Mouse (Mus musculus): ENCODE data around the gene Lrrc10b. TPM values are rescaled to one million over a fixed set of nuclear protein-coding genes. Genes with fewer than 3 reads are reported as not detected.

The Lrrc10b gene
- polyA plus RNA-seq, 1 experiment from 2014 or later, result 0.13 TPM

DNA sequence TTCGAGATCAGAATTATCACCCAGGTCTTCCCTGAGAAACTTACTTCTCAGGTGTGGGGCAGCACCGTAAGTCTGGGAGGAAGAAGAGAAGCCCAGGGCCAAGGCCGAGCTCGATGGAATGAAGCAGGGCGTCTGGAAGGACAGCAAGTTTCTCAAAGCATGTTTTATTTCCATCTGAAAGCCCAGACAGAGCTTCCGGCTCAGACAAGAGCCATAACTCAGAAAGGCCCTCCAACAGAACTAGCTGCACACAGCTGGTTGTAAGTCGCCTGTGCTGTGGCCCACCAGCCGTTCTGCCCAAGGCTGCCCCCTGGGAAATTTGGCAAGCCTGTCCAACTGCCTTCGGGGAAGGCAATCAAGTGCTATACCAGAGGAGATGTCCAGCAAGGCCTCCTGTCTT is 29.8 kb downstream of the Lrrc10b start:
- Histone ChIP-seq H3K27ac (replicated peaks; ENCODE audit: low read depth, low read length) (no peak overlapping the region), H3K4me1 (ENCODE audit: control insufficient read depth, insufficient read depth, low read length) (peaks cover 10% of the 10 kb centered on the region), H3K4me2 (ENCODE audit: low read depth, low read length) (no peak overlapping the region), H3K4me3 (ENCODE audit: low read depth, low read length) (no peak overlapping the region), H3K9ac (replicated peaks; ENCODE audit: low read length) (no peak overlapping the region), H3K9me3 (replicated peaks; ENCODE audit: control insufficient read depth, low read length) (no peaks in the 10 kb centered on the region), H3K27me3 (ENCODE audit: control insufficient read depth, insufficient read depth, low read length) (peaks cover 4% of the 10 kb centered on the region; the same call in 1 of the 2 replicates), H3K36me3 (replicated peaks; ENCODE audit: control insufficient read depth, insufficient read depth, low read depth, low read length) (no peaks in the 10 kb centered on the region)
- no peak for DNase-seq (ENCODE audit: low spot score)
- 75% methylated on average over 9 of the region's 9 CpGs for WGBS
- ATAC-seq (replicated peaks; ENCODE audit: insufficient number of reproducible peaks, low FRiP score, low TSS enrichment, low read depth), result no peak

DNA sequence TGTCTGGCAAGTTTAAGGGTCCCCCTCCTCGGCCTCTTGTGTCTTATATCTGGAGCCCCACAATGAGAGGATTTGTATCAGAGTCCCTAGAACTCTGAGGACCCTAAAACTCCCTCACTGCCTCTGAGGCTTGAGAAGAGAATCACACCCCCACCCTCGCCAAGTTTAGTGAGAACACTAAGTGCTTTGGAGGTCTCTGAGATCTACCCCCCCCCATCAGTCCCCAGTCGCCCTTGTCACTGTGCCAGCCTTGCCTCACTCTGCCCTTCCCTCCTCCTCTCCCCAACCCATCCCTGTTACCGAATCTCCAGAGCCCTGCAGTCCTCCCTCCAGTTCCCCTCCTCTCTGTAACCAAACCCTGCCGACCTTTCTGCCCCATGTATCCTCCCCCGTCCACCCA is 30.5 kb downstream of the Lrrc10b start:
- peaks cover 4% of the 10 kb centered on the region; the same call in 1 of the 2 replicates for H3K27me3 ChIP-seq (ENCODE audit: control insufficient read depth, insufficient read depth, low read length)
- H3K4me2 ChIP-seq (ENCODE audit: low read depth, low read length), result no peak overlapping the region
- H3K4me1 ChIP-seq (ENCODE audit: control insufficient read depth, insufficient read depth, low read length), result peaks cover 12% of the 10 kb centered on the region
- H3K4me3 ChIP-seq (ENCODE audit: low read depth, low read length), result no peak overlapping the region
- no peak overlapping the region for H3K27ac ChIP-seq (replicated peaks; ENCODE audit: low read depth, low read length)
- no peaks in the 10 kb centered on the region for H3K9me3 ChIP-seq (replicated peaks; ENCODE audit: control insufficient read depth, low read length)
- no peak for ATAC-seq (replicated peaks; ENCODE audit: insufficient number of reproducible peaks, low FRiP score, low TSS enrichment, low read depth)
- no peaks in the 10 kb centered on the region for H3K36me3 ChIP-seq (replicated peaks; ENCODE audit: control insufficient read depth, insufficient read depth, low read depth, low read length)
- no peak for DNase-seq (ENCODE audit: low spot score)
- H3K9ac ChIP-seq (replicated peaks; ENCODE audit: low read length), result no peak overlapping the region
- 39% methylated on average over 6 of the region's 6 CpGs for WGBS

DNA sequence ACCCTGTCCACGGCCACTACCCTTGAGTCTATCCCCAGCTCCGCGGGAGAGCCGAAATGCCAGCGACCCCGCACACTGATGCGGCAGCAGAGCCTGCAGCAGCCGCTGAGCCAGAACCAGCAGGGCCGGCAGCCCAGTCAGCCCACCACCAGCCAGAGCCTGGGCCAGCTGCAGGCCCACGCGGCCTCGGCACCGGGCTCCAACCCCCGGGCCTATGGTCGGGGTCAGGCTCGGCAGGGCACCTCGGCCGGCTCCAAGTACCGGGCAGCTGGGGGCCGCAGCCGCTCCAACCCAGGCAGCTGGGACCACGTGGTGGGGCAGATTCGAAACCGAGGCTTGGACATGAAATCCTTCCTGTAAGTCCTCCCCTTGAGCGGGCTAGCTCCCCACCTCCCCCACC is 31.0 kb downstream of the Lrrc10b start:
- DNase-seq (ENCODE audit: low spot score), result no peak
- no peak overlapping the region for H3K4me3 ChIP-seq (ENCODE audit: low read depth, low read length)
- H3K9ac ChIP-seq (replicated peaks; ENCODE audit: low read length), result no peak overlapping the region; the same call in 1 of the 2 replicates
- no peaks in the 10 kb centered on the region for H3K36me3 ChIP-seq (replicated peaks; ENCODE audit: control insufficient read depth, insufficient read depth, low read depth, low read length)
- no peak overlapping the region for H3K27ac ChIP-seq (replicated peaks; ENCODE audit: low read depth, low read length)
- no peaks in the 10 kb centered on the region for H3K9me3 ChIP-seq (replicated peaks; ENCODE audit: control insufficient read depth, low read length)
- no peak for ATAC-seq (replicated peaks; ENCODE audit: insufficient number of reproducible peaks, low FRiP score, low TSS enrichment, low read depth)
- peaks cover 12% of the 10 kb centered on the region for H3K4me1 ChIP-seq (ENCODE audit: control insufficient read depth, insufficient read depth, low read length)
- WGBS, result 28% methylated on average over 25 of the region's 25 CpGs
- peaks cover 4% of the 10 kb centered on the region; the same call in 1 of the 2 replicates for H3K27me3 ChIP-seq (ENCODE audit: control insufficient read depth, insufficient read depth, low read length)
- H3K4me2 ChIP-seq (ENCODE audit: low read depth, low read length), result no peak overlapping the region

DNA sequence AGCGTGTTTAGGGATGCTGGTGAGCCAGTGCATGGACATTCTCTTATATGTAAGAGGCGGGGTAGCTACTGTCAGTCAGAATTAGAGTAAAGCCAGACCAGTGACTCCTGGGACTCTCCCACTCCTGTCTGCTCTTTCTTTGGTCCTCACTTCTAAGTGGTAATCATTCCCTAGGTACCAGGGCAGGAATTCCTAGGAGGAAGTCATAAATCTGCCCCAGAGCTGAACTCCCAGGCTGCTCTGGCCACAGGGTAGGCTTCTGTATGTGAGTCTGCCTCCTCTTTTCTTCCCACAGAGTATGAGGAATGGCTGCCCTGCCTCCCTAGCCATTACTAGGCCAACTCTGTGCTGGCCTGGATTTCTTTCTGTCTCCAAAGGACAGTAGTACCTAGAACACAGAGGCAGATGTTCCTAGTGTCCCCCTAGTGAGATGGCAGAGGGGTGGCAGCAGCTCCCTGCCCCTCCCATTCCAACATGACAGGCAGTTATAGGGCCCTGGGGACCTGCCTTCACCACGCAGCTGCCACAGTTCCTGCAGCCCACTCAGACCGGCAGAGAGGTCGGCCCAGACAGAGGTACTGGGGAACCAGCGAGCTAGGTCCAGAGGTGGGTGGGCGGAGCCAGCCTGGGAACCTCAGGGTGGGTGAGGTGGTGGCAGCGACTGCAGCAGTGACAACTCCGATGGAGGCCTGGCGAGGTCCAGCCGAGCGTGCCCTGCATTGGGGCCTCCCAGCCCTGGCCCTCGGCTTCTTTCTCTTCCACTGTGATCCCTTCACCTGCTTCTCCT is 31.6 kb downstream of the Lrrc10b start:
- Histone ChIP-seq H3K36me3 (replicated peaks; ENCODE audit: control insufficient read depth, insufficient read depth, low read depth, low read length) (no peaks in the 10 kb centered on the region), H3K27me3 (ENCODE audit: control insufficient read depth, insufficient read depth, low read length) (peaks cover 4% of the 10 kb centered on the region; the same call in 1 of the 2 replicates), H3K9ac (replicated peaks; ENCODE audit: low read length) (no peak overlapping the region; the same call in 1 of the 2 replicates), H3K27ac (replicated peaks; ENCODE audit: low read depth, low read length) (no peak overlapping the region), H3K4me2 (ENCODE audit: low read depth, low read length) (no peak overlapping the region), H3K4me3 (ENCODE audit: low read depth, low read length) (no peak overlapping the region), H3K9me3 (replicated peaks; ENCODE audit: control insufficient read depth, low read length) (no peaks in the 10 kb centered on the region), H3K4me1 (ENCODE audit: control insufficient read depth, insufficient read depth, low read length) (peaks cover 12% of the 10 kb centered on the region)
- no peak for DNase-seq (ENCODE audit: low spot score)
- 37% methylated on average over 13 of the region's 13 CpGs for whole genome bisulfite sequencing
- no peak for ATAC-seq (replicated peaks; ENCODE audit: insufficient number of reproducible peaks, low FRiP score, low TSS enrichment, low read depth)

DNA sequence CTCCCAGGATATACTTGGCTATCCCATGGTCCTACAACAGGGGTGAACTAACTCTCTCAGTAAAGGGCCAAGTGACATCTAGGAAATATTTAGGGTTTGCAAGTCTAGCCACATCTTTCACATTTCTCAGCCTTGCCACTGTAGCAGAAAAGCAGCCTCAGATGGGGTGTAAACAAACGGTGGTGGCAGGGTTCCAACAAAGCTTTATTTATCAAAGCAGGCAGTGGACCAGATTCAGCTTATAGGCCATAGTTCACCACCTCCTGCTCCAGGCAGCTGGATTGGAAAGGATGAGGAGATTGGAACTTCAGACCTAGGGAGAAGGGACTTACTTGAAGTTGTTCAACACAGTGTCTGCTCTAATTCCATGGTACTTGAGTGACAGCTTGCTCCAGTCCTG is 32.5 kb downstream of the Lrrc10b start:
- H3K4me2 ChIP-seq (ENCODE audit: low read depth, low read length), result no peak overlapping the region
- H3K4me1 ChIP-seq (ENCODE audit: control insufficient read depth, insufficient read depth, low read length), result peaks cover 12% of the 10 kb centered on the region
- DNase-seq (ENCODE audit: low spot score), result no peak
- H3K27ac ChIP-seq (replicated peaks; ENCODE audit: low read depth, low read length), result no peak overlapping the region
- WGBS, result 59% methylated on average over 1 of the region's 1 CpGs
- no peaks in the 10 kb centered on the region for H3K36me3 ChIP-seq (replicated peaks; ENCODE audit: control insufficient read depth, insufficient read depth, low read depth, low read length)
- H3K9me3 ChIP-seq (replicated peaks; ENCODE audit: control insufficient read depth, low read length), result no peaks in the 10 kb centered on the region
- no peak overlapping the region for H3K9ac ChIP-seq (replicated peaks; ENCODE audit: low read length)
- no peak for ATAC-seq (replicated peaks; ENCODE audit: insufficient number of reproducible peaks, low FRiP score, low TSS enrichment, low read depth)
- H3K27me3 ChIP-seq (ENCODE audit: control insufficient read depth, insufficient read depth, low read length), result peaks cover 4% of the 10 kb centered on the region; the same call in 1 of the 2 replicates
- no peak overlapping the region for H3K4me3 ChIP-seq (ENCODE audit: low read depth, low read length)

DNA sequence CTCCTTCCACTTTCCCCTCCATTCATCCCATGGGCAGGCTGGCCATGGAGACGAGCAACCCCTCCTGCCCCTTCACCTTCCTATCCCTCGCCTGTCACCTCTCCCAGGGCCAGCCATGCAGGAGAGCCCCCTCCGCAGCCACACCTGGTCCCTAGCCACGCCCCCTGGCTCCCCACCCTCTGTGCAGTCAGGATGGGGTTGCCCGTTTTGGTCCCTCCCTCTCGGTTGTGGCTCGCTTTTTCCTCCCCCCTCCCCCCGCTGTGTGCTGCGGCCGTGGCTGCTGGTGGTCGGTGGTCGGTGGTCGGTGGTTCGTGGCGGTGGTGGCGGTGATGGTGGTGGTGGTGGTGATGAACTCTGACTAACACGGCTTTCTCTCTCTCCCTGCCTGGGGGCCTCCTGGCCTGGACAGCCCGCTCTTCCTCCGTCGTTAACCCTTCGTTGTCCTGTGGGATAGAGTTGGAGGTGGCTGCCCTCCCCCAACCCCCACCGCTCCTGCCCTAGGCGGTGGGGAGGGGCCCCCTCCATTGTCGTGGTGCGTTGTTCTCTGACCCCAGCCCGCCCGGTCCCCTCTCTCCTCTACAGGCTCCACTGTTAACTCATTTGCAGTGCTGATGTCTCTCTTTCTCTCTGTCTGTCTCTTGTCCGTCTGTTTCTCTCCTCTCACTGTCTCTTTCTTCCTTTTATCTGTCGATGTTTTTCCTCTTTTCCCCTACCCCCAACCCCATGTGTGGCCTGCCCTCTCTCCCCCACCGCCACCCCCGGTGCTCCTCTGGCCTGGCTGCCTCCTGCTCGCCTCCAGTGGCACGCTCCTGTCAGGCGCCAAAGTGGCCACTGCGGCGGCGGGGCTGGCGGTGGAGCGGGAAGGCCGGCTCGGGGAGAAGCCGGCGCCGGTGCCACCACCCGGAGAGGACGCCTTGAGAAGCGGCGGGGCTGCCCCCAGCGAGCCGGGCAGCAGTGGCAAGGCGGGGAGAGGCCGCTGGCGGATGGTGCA is 35.0 kb downstream of the Lrrc10b start:
- Histone ChIP-seq H3K27me3 (ENCODE audit: control insufficient read depth, insufficient read depth, low read length) (peaks cover 4% of the 10 kb centered on the region; the same call in 1 of the 2 replicates), H3K4me2 (ENCODE audit: low read depth, low read length) (peak overlapping the region; percentile 68), H3K9me3 (replicated peaks; ENCODE audit: control insufficient read depth, low read length) (no peaks in the 10 kb centered on the region), H3K4me3 (ENCODE audit: low read depth, low read length) (peak overlapping the region; percentile 29), H3K9ac (replicated peaks; ENCODE audit: low read length) (peak overlapping the region; percentile 45), H3K4me1 (ENCODE audit: control insufficient read depth, insufficient read depth, low read length) (peaks cover 12% of the 10 kb centered on the region), H3K36me3 (replicated peaks; ENCODE audit: control insufficient read depth, insufficient read depth, low read depth, low read length) (no peaks in the 10 kb centered on the region), H3K27ac (replicated peaks; ENCODE audit: low read depth, low read length) (no peak overlapping the region)
- DNase-seq (ENCODE audit: low spot score) (peak; percentile 31), ATAC-seq (replicated peaks; ENCODE audit: insufficient number of reproducible peaks, low FRiP score, low TSS enrichment, low read depth) (no peak; the same call in 1 of the 2 replicates)
- WGBS, result 3% methylated on average over 53 of the region's 53 CpGs

DNA sequence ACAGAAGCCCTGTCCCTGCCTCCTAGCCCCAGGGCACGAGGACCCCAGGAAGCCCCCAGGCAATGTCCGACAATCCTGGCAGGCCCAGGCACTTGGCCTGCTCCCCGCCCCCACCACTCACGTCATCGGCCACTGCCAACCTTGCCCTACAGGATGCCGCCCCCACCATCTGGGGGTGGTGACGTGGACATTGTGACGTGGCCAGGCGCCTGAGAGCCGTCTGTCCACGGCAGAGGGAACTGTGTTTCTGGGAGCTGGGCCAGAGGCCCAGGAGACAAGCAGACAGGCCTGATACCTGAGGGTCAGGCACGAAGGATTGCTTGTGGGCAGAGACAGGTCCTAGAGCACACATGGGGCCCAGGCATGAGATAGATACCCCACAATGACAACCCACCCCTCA is 39.8 kb downstream of the Lrrc10b start:
- no peak for ATAC-seq (replicated peaks; ENCODE audit: insufficient number of reproducible peaks, low FRiP score, low TSS enrichment, low read depth)
- Histone ChIP-seq H3K4me1 (ENCODE audit: control insufficient read depth, insufficient read depth, low read length) (peaks cover 2% of the 10 kb centered on the region; the same call in 1 of the 2 replicates), H3K4me3 (ENCODE audit: low read depth, low read length) (no peak overlapping the region), H3K4me2 (ENCODE audit: low read depth, low read length) (no peak overlapping the region), H3K27ac (replicated peaks; ENCODE audit: low read depth, low read length) (no peak overlapping the region), H3K36me3 (replicated peaks; ENCODE audit: control insufficient read depth, insufficient read depth, low read depth, low read length) (no peaks in the 10 kb centered on the region), H3K9me3 (replicated peaks; ENCODE audit: control insufficient read depth, low read length) (no peaks in the 10 kb centered on the region), H3K9ac (replicated peaks; ENCODE audit: low read length) (no peak overlapping the region), H3K27me3 (ENCODE audit: control insufficient read depth, insufficient read depth, low read length) (no peaks in the 10 kb centered on the region)
- 76% methylated on average over 12 of the region's 12 CpGs for WGBS
- no peak for DNase-seq (ENCODE audit: low spot score)

Measured in embryonic facial prominence, embryonic 11.5 days (tissue).